Mouse (Mus musculus) C2C12 (cell line): Measurements from ENCODE around the gene Ppp6r3.

ENCODE experiments used
- CTCF ChIP-seq: IDR thresholded peaks from one replicate; pipeline ENCODE4 v1.5.1; 2011; ENCODE audit not compliant: control insufficient read depth, insufficient read depth, insufficient read length
- FOSL1 ChIP-seq: IDR thresholded peaks from one replicate; pipeline ENCODE4 v1.8.0; 2011; ENCODE audit warnings: mild to moderate bottlenecking, low read length; ENCODE audit not compliant: poor library complexity, insufficient read depth, severe bottlenecking
- MAX ChIP-seq: IDR thresholded peaks from one replicate; pipeline ENCODE4 v1.6.1; 2011; ENCODE audit warnings: mild to moderate bottlenecking, control low read depth

GRCm38 (mm10) chr19:3480101-3480500 lies 95.4 kb downstream of the Ppp6r3 start:
- TF ChIP-seq MAX (no peak), CTCF (no peak), FOSL1 (no peak)
